Mouse (Mus musculus): ENCODE measurements around the gene Cdc6.

DNA sequence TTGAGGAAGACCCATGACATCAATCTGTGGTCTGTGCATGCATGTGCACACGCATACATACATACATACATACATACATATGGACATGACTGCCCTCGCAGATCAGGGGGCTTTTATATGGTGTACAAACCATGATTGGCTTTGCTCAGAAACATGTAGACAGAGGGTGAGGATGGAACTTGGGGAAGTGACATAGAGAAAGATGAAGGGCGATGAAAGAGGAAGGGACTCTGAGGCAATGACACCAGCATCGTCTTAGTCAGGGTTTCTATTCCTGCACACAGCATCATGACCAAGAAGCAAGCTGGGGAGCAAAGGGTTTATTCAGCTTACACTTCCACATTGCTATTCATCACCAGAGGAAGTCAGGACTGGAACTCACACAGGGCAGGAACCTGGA is 18.5 kb upstream of the Cdc6 start:
- TF ChIP-seq TBP (IDR thresholded peaks at IDR 0.05; ENCODE audit: low read depth, low read length) (no peak), MYC (IDR thresholded peaks at IDR 0.05; ENCODE audit: low read depth, low read length) (no peak), ZNF384 (IDR thresholded peaks at IDR 0.05; ENCODE audit: low read depth, low read length) (no peak), TAL1 (IDR thresholded peaks at IDR 0.05; ENCODE audit: low read length) (no peak), ETS1 (IDR thresholded peaks at IDR 0.05; ENCODE audit: low read depth, low read length) (no peak), MEF2A (IDR thresholded peaks at IDR 0.05; ENCODE audit: extremely low read depth, insufficient replicate concordance, low read depth, low read length, poor library complexity, severe bottlenecking) (no peak), POLR2A (IDR thresholded peaks at IDR 0.05; ENCODE audit: control insufficient read depth in 1 of 2, insufficient read depth in 1 of 2, low read depth in 1 of 2, low read length in 2 of 2, poor library complexity in 1 of 2) (no peak)

Measured in MEL (cell line).